Mouse (Mus musculus) brown adipose tissue, adult 24 weeks (tissue): ENCODE data around the gene Trabd2b. TPM values are rescaled to one million over a fixed set of nuclear protein-coding genes. Genes with fewer than 3 reads are reported as not detected.
A peak's percentile ranks its signal among the peaks of the same experiment; 100 is the strongest.

Source experiments
- H3K27ac ChIP-seq: fragments of 200-500 bp; replicated peaks from 2 replicates; pipeline ENCODE4 v1.5.1; 2012; ENCODE audit warnings: low read depth, mild to moderate bottlenecking, low read length
- H3K4me1 ChIP-seq: fragments of 200-500 bp; 2 replicates; pipeline ENCODE4 v1.6.1; 2012; ENCODE audit warnings: low read length, mixed read lengths; ENCODE audit not compliant: control insufficient read depth, insufficient read depth, insufficient read length
- H3K4me3 ChIP-seq: fragments of 200-500 bp; 2 replicates; pipeline ENCODE4 v1.5.1; 2012; ENCODE audit warnings: low read depth, mild to moderate bottlenecking, low read length, moderate library complexity; ENCODE audit not compliant: insufficient read depth
- polyA plus RNA-seq: library from polyadenylated mRNA; stranded (reverse); fragments of >200 nt; gene quantifications from 2 replicates; pipeline ENCODE4 v1.2.4, GENCODE M21; 2012; ENCODE audit not compliant: missing spikeins, insufficient read depth, insufficient read length

The Trabd2b gene
- polyA plus RNA-seq, 1 experiment: 5.2 TPM

GRCm38 (mm10) chr4:114584686-114585085 lies 178.2 kb downstream of the Trabd2b start:
- Histone ChIP-seq H3K4me3 (no peak overlapping the region), H3K27ac (no peak overlapping the region), H3K4me1 (no peaks in the 10 kb centered on the region)

GRCm38 (mm10) chr4:114593554-114594215 lies 187.2 kb downstream of the Trabd2b start:
- no peak overlapping the region for H3K27ac ChIP-seq

GRCm38 (mm10) chr4:114595188-114595701 lies 188.7 kb downstream of the Trabd2b start:
- no peak overlapping the region for H3K27ac ChIP-seq
- no peak overlapping the region for H3K4me3 ChIP-seq
- peaks cover 3% of the 10 kb centered on the region; the same call in 1 of the 2 replicates for H3K4me1 ChIP-seq

More at GRCm38 (mm10) chr4:114593554-114594215, 187.2 kb downstream of the Trabd2b start:
- H3K4me1 ChIP-seq: peaks cover 3% of the 10 kb centered on the region
- no peak overlapping the region for H3K4me3 ChIP-seq

- Histone ChIP-seq H3K27ac (no peak overlapping the region), H3K4me3 (no peak overlapping the region), H3K4me1 (peaks cover 8% of the 10 kb centered on the region; the same call in 1 of the 2 replicates)
These were observed 192.6 kb downstream of the Trabd2b start for GRCm38 (mm10) chr4:114599121-114599520.

- H3K27ac ChIP-seq: no peak overlapping the region
- peaks cover 4% of the 10 kb centered on the region; the same call in 1 of the 2 replicates for H3K4me1 ChIP-seq
- no peak overlapping the region for H3K4me3 ChIP-seq
These were observed 194.9 kb downstream of the Trabd2b start for GRCm38 (mm10) chr4:114601201-114602009.

GRCm38 (mm10) chr4:114605670-114606069 lies 199.1 kb downstream of the Trabd2b start:
- peaks cover 5% of the 10 kb centered on the region; the same call in 1 of the 2 replicates for H3K4me1 ChIP-seq
- H3K4me3 ChIP-seq: no peak overlapping the region
- no peak overlapping the region for H3K27ac ChIP-seq

GRCm38 (mm10) chr4:114607873-114608272 lies 201.3 kb downstream of the Trabd2b start:
- no peak overlapping the region for H3K4me3 ChIP-seq
- no peak overlapping the region for H3K27ac ChIP-seq
- peaks cover 5% of the 10 kb centered on the region for H3K4me1 ChIP-seq

- no peak overlapping the region for H3K4me3 ChIP-seq
- peaks cover 13% of the 10 kb centered on the region for H3K4me1 ChIP-seq
- no peak overlapping the region for H3K27ac ChIP-seq
These were observed 202.8 kb downstream of the Trabd2b start for GRCm38 (mm10) chr4:114609297-114609696.

- Histone ChIP-seq H3K4me1 (peaks cover 19% of the 10 kb centered on the region), H3K4me3 (no peak overlapping the region), H3K27ac (no peak overlapping the region)
These were observed 204.8 kb downstream of the Trabd2b start for GRCm38 (mm10) chr4:114611166-114611929.

GRCm38 (mm10) chr4:114612032-114612431 lies 205.5 kb downstream of the Trabd2b start:
- Histone ChIP-seq H3K27ac (no peak overlapping the region), H3K4me1 (peaks cover 19% of the 10 kb centered on the region), H3K4me3 (no peak overlapping the region)

- H3K27ac ChIP-seq: peak overlapping the region; percentile 65
- no peak overlapping the region for H3K4me3 ChIP-seq
- H3K4me1 ChIP-seq: peaks cover 19% of the 10 kb centered on the region
These were observed 206.3 kb downstream of the Trabd2b start for GRCm38 (mm10) chr4:114612827-114613226.

GRCm38 (mm10) chr4:114614086-114614485 lies 207.6 kb downstream of the Trabd2b start:
- no peak overlapping the region for H3K4me3 ChIP-seq
- peak overlapping the region; percentile 53 for H3K27ac ChIP-seq

GRCm38 (mm10) chr4:114615765-114616164 lies 209.2 kb downstream of the Trabd2b start:
- peaks cover 18% of the 10 kb centered on the region for H3K4me1 ChIP-seq

More at GRCm38 (mm10) chr4:114614086-114614485, 207.6 kb downstream of the Trabd2b start:
- H3K4me1 ChIP-seq: peaks cover 19% of the 10 kb centered on the region

GRCm38 (mm10) chr4:114622929-114623328 lies 216.4 kb downstream of the Trabd2b start:
- Histone ChIP-seq H3K27ac (no peak overlapping the region), H3K4me1 (peaks cover 2% of the 10 kb centered on the region; the same call in 1 of the 2 replicates), H3K4me3 (no peak overlapping the region)

More at GRCm38 (mm10) chr4:114615765-114616164, 209.2 kb downstream of the Trabd2b start:
- no peak overlapping the region for H3K4me3 ChIP-seq
- no peak overlapping the region for H3K27ac ChIP-seq
